Mouse (Mus musculus) gastrocnemius, adult 8-10 months (tissue): ENCODE measurements around the gene Celf5. TPM values are rescaled to one million over a fixed set of nuclear protein-coding genes. Genes with fewer than 3 reads are reported as not detected.

Experiments
- DNase-seq, 2 experiments: peaks; one replicate each; pipeline ENCODE4 v3.0.0; 2022; ENCODE audit warnings: low spot score in 2 of 2
- total RNA-seq, 4 experiments: library from RNA; stranded (reverse); gene quantifications; 2 replicates each; pipeline ENCODE4 v1.2.4; 2022

The Celf5 gene
- total RNA-seq, 4 experiments from 2014 or later, result 0.05 to 0.31 TPM; not detected in 2

DNA sequence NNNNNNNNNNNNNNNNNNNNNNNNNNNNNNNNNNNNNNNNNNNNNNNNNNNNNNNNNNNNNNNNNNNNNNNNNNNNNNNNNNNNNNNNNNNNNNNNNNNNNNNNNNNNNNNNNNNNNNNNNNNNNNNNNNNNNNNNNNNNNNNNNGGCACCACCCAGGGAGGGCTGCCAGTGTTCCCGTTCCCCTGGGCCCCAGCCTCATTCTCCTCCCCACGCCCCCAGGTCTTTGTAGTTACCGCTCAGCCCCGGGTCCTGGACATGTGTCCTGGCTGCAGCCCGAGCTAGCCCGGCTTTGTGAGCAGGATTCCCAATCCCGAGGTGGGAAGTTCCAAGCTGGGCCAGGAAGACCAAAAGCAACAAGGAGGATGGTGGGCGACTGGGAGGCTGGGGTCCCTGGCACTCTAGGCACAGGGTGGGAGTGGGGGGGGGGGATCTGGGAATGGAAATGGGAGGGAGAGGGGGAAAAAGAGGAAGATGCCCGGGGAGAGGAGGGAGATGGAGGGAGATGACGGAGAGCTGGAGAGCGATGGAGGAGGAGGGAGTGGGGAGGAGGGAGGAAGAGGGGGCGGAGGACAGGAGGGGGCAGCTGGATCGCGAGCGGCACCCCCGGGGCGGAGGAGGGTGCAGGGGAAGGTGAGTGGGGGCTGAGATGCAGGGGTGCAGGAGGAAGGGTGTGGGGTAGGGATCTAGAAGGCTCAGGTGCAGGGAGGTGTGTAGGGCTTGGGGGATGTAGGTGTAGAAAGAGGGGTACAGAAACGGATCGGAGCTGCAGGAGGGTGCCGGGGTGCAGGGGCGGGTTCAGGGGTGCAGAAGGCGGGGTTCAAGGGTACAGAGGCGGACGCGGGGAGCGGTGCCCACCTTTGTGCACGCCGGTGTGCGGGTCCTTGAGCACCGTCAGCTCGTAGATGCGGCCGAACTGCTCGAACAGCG is 640 bp downstream of the Celf5 start:
- no peak for DNase-seq

- DNase-seq, result no peak
Measured at GRCm38 (mm10) chr10:81474461-81474860, 8.0 kb downstream of the Celf5 start.

GRCm38 (mm10) chr10:81473003-81473451 is 9.5 kb downstream of the Celf5 start:
- no peak for DNase-seq

- DNase-seq, result no peak
Measured at GRCm38 (mm10) chr10:81472403-81473002, 10.0 kb downstream of the Celf5 start.

DNA sequence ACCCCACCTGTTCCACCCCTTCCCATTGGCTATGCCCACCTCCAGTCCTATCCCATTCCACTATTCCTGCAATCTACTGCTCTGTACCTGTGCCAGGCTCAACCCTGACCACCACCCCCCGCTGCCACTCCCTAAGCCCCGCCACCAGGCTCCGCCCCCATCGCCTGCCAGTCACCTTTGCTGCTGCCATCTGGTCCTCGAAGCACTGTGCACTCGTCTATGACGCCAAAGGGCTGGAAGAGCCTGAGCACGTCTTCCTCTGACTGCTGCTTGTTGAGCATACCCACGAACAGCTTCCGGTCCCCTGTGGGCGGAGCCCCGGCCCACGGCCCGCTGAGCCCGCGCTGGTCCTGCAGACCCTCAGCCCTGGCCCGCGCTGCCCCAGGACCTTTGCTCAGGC is 12.1 kb downstream of the Celf5 start:
- no peak for DNase-seq

DNA sequence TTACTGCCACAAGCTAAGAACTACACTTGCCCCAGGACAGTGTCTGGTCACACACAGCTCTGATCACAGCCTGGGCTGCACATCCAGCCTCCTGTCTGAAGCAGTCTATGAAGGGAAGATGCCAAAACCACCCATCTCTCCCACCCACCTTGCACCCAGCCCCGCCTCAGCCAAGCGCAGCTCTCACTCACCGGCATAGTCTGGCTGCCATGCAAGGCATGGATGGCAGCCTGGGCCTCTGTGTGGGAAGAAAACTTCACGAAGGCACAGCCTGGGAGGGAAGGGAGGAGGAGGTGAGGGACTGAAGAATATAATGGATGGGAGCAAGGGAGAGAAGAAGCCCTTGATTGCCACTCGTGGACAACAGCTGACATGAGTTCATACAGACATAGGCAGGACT is 13.3 kb downstream of the Celf5 start:
- DNase-seq, result no peak

GRCm38 (mm10) chr10:81467670-81468235 is 14.8 kb downstream of the Celf5 start:
- DNase-seq, result no peak

DNA sequence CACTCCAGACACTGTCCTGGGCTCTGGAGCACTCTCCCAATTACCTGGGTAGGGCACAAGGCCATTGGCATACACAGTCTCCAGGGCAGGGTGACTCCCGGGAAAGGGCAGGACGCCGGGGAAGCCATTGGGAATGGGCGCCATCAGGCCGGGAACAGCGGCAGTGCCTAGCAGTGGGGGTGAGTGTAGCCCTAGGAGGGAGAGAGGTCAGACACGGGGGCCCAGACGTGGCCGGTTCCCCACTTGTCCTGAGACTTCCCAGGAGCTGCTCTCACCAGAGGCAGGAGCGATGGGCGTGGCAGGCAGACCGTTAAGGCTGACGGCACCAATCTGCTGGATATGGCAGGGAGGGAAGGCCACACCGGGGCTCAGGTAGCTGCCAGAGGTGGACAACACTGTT is 15.6 kb downstream of the Celf5 start:
- no peak for DNase-seq

GRCm38 (mm10) chr10:81466066-81466465 is 16.4 kb downstream of the Celf5 start:
- DNase-seq, result no peak

DNA sequence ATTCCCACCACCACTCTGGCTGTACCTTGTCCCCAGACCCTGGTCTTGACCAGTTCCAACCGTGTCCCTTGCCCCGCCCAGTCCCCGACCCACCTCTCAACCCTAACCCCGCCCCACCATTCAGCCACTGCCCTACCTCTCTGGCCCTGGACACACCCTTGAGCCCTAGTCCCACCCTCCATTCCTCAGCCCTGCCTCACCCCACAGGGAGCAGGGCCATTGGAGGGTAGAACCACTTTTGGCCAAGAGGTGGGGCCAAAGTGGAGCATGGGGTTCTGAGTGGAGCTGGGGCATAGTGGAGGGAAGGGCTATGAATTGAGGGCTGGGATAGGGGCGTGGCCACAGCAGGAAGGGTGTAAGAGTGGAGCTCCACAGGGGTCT is 17.3 kb downstream of the Celf5 start:
- no peak for DNase-seq

DNA sequence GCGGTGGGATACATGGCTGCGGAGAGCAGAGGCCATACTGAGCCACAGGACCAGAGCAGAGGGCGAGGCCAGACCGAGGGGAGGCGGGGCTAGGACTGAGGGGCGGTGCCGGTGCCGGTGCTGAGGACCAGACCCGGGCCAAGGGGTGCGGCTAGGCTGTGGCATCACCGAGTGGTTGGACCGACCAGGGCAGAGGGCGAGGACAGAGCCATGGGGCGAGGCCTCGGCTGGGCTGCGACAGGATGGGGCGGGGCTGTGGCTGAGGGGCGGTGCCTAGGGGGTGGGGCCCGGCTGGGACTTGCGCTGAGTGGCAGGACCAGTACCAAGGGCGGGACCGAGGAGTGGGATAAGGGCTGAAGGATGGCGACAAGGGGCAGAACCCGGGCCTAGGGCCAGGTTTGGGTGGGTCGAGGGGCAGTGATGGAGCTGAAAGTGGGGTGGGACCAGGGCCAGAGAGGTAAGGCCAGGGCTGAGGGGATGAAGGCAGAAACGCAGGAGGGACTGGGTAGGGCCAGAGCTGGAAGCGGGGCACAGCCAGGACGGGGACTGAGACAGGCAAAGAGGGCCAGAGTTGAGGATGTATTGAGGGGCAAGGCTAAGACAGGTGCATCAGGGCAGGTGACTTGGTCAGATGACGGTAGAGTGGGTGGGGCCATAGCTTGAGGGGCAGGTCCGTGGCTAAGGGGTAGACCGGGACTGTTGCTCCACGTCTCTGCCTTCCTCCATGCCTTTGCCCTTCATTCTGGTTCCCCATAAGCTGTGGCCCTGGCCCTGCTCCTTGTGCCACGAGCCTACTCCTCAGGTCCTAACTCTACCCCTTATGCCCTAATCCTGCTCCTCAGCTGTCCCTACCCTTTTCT is 17.9 kb downstream of the Celf5 start:
- DNase-seq, result peak in 1 of 2 experiments; percentile 53

DNA sequence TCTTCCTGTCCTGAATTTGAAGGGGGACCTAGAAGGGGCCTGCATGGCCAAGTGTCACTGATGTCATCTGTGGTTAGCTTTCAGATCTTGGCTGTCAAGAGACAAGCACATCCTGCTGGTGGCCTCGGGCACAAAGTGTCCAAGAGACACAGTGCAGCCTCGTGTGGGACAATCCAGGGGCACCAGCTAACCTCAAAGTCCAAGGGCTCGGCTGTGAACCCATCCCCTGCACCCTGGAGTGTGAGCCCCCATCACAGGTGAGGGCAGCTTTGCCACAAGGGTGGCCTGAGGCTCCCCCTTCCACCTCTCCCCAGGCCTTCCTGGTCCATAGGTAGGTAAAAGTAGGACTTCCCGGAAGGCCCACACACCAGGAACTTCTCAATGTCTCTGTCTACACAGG is 19.0 kb downstream of the Celf5 start:
- no peak for DNase-seq

GRCm38 (mm10) chr10:81462917-81463316 is 19.6 kb downstream of the Celf5 start:
- no peak for DNase-seq

DNA sequence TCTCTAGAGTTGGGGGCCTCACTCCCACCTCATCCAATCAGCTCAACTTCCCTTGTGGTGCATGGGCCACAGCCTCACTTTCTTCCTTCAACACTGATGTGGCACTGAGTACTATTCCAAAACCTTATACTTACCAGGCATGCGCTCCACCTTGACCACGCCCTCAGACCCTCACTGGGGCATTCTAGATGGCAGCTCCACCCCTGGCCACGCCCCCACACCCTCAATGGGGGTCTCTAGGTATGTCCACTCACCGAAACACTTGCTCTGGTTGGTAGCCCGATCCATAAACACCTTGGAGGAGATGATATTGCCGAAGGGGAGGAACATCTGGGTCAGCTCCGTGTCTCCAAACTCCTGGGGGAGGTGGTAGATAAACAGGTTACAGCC is 20.1 kb downstream of the Celf5 start:
- no peak for DNase-seq

DNA sequence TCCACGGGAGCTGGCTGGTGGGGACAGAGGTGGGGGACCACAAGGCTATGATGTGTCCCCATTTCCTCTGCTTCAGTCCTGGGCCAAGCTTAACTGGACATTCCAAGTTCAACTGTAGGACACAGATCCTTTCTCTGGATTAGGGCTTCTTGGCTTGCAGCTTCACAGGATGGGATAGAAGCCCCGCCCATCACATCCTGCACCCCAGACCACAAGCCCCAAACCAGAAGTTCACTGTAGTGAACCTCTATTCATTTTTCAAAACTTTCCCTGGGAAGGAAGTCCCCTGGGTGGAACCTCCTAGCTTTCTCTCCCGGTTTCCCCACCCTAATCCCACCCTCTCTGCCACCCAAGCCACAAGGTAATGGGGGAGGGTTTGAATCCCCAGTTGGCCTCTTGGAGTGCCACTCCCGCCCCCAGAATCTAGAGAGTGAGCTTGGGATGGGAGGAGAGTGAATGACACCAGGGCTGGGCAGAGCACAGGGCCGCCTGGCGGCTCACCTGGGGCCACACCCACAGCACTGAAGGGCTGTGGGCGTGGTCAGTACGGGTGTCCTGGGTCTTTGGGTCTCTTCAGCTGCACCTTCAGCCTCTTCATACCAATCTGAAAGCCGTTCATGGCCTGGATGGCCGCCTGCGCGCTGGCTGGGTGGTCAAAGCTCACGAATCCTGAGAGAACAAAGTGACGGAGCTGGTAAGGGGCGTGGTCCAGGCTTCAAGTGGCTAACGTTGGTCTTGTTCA is 20.7 kb downstream of the Celf5 start:
- DNase-seq, result no peak

- DNase-seq, result no peak
Measured at GRCm38 (mm10) chr10:81460951-81461350, 21.6 kb downstream of the Celf5 start.

GRCm38 (mm10) chr10:81460471-81460870 is 22.0 kb downstream of the Celf5 start:
- no peak for DNase-seq

GRCm38 (mm10) chr10:81459399-81459798 is 23.1 kb downstream of the Celf5 start:
- DNase-seq, result no peak

DNA sequence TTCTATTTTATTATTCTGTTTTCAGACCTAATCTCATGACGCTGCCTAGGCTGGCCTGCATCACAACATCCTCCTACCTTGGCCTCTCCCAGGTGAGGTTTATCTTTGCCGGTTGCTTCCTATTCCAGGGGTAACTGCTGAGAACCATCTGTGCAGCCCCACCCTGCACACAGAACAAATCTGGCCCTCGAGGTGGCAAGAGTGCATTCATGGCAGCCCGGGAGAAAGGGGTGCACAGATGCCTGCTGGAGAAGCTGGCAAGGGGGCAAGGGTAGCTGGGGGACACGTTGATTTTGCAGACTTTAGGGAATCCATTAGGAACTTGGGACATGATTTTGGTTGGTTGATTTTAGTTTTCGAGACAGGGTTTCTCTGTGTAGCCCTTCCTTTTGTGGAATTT is 24.2 kb downstream of the Celf5 start:
- no peak for DNase-seq

- DNase-seq, result no peak
Measured at GRCm38 (mm10) chr10:81457624-81458023, 24.9 kb downstream of the Celf5 start.
